Mouse (Mus musculus) stomach, embryonic 14.5 days (tissue): Measurements from ENCODE around the gene Sdhb. TPM values are rescaled to one million over a fixed set of nuclear protein-coding genes. Genes with fewer than 3 reads are reported as not detected.

Source experiments
- polyA plus RNA-seq: library from polyadenylated mRNA; unstranded; fragments of >200 nt; fragmentation: Nextera tagmentation; extraction: Ambion mirVana; gene quantifications from 2 replicates; pipeline ENCODE4 v1.2.1, GENCODE M21; 2014

Gene Sdhb
- polyA plus RNA-seq, 1 experiment from 2014 or later: 401 TPM

Other genes starting within 250 kb of the Sdhb start
- gene Padi6, start 218.6 kb upstream of the Sdhb start, polyA plus RNA-seq: not detected in 2 replicates
- 1.1 and 1.7 TPM in 2 replicates for gene Padi4, start 187.0 kb upstream of the Sdhb start, polyA plus RNA-seq
- gene Padi3, start 150.6 kb upstream of the Sdhb start, polyA plus RNA-seq: not detected in 2 replicates
- 0.08 and 0.13 TPM in 2 replicates for gene Padi1, start 115.4 kb upstream of the Sdhb start, polyA plus RNA-seq
- 0.88 and 1.5 TPM in 2 replicates for gene Padi2, start 54.9 kb upstream of the Sdhb start, polyA plus RNA-seq
- gene Atp13a2, start 25.7 kb downstream of the Sdhb start, polyA plus RNA-seq: 36.0 and 37.1 TPM in 2 replicates
- gene Mfap2, start 49.2 kb downstream of the Sdhb start, polyA plus RNA-seq: 633 and 721 TPM in 2 replicates
- 5.9 and 7.4 TPM in 2 replicates for gene Crocc, start 99.3 kb downstream of the Sdhb start, polyA plus RNA-seq
- gene Necap2, start 117.2 kb downstream of the Sdhb start, polyA plus RNA-seq: 67.0 and 77.1 TPM in 2 replicates
- gene Spata21, start 127.1 kb downstream of the Sdhb start, polyA plus RNA-seq: 0.30 and 0.59 TPM in 2 replicates
- 35.3 and 35.4 TPM in 2 replicates for gene Szrd1, start 178.6 kb downstream of the Sdhb start, polyA plus RNA-seq
- 29.6 and 30.4 TPM in 2 replicates for gene Fbxo42, start 186.7 kb downstream of the Sdhb start, polyA plus RNA-seq